8 mouse cellular contexts compared by ENCODE assay signal in genomic region chr10:86339649-86340379, GRCm38 (mm10). TPM values are rescaled to one million over a fixed set of nuclear protein-coding genes. Genes with fewer than 3 reads are reported as not detected.
DNase-seq lines count a peak whose midpoint lies in the region; ATAC-seq and TF ChIP-seq lines count a peak whose summit lies in the region.

No protein-coding gene starts in this region.

- H3K4me3 ChIP-seq in midbrain, embryonic 13.5 days (replicated peaks) = no peak overlapping the region
- H3K4me3 ChIP-seq in midbrain, embryonic 16.5 days (ENCODE audit: low read depth, low read length) = no peak overlapping the region
- H3K4me3 ChIP-seq in cortical plate, adult 2 months (ENCODE audit: insufficient read depth, low read length) = no peak overlapping the region
- H3K4me3 ChIP-seq in heart, embryonic 11.5 days (ENCODE audit: low read depth, low read length) = no peak overlapping the region
- no peak overlapping the region for H3K4me3 ChIP-seq in liver, embryonic 15.5 days (replicated peaks)
- no peak overlapping the region for H3K4me3 ChIP-seq in stomach, embryonic 14.5 days (ENCODE audit: low read depth, low read length)

- DNase-seq in kidney, postnatal 4 days = peak; percentile 73 to 79
- DNase-seq in thymus, postnatal 25 days = no peak

- no peak for ATAC-seq in midbrain, embryonic 13.5 days
- ATAC-seq in midbrain, embryonic 16.5 days = no peak
- no peak for ATAC-seq in heart, embryonic 11.5 days (replicated peaks; ENCODE audit: insufficient number of reproducible peaks, low FRiP score, low TSS enrichment)
- peak; percentile 66 for ATAC-seq in liver, embryonic 15.5 days (ENCODE audit: insufficient read depth)
- ATAC-seq in stomach, embryonic 14.5 days (ENCODE audit: insufficient number of reproducible peaks, insufficient read depth, low FRiP score, low read depth) = 0 out of 2 replicates have a peak, but pooled peaks have one; percentile 33

- H3K4me1 ChIP-seq in midbrain, embryonic 13.5 days (replicated peaks) = peaks cover 10% of the 10 kb centered on the region
- no peaks in the 10 kb centered on the region; the same call in 1 of the 2 replicates for H3K4me1 ChIP-seq in midbrain, embryonic 16.5 days (ENCODE audit: control insufficient read depth, insufficient read depth, low read length)
- H3K4me1 ChIP-seq in cortical plate, adult 2 months (ENCODE audit: control insufficient read depth, insufficient read depth, low read length) = peaks cover 10% of the 10 kb centered on the region; the same call in 1 of the 2 replicates
- H3K4me1 ChIP-seq in heart, embryonic 11.5 days (ENCODE audit: control insufficient read depth, insufficient read depth, low read length) = peaks cover 69% of the 10 kb centered on the region
- peaks cover 69% of the 10 kb centered on the region for H3K4me1 ChIP-seq in liver, embryonic 15.5 days (replicated peaks)
- peaks cover 37% of the 10 kb centered on the region for H3K4me1 ChIP-seq in stomach, embryonic 14.5 days (ENCODE audit: control insufficient read depth, insufficient read depth, low read length)

- no peak overlapping the region for H3K4me2 ChIP-seq in midbrain, embryonic 13.5 days (replicated peaks)
- H3K4me2 ChIP-seq in midbrain, embryonic 16.5 days (ENCODE audit: low read length) = no peak overlapping the region
- no peak overlapping the region for H3K4me2 ChIP-seq in heart, embryonic 11.5 days
- H3K4me2 ChIP-seq in liver, embryonic 15.5 days = no peak overlapping the region; the same call in 1 of the 2 replicates
- H3K4me2 ChIP-seq in stomach, embryonic 14.5 days (replicated peaks; ENCODE audit: low read depth, low read length) = no peak overlapping the region

- no peaks in the 10 kb centered on the region for H3K9me3 ChIP-seq in midbrain, embryonic 13.5 days
- H3K9me3 ChIP-seq in midbrain, embryonic 16.5 days (replicated peaks; ENCODE audit: control insufficient read depth, low read length, poor library complexity, severe bottlenecking) = no peaks in the 10 kb centered on the region
- H3K9me3 ChIP-seq in heart, embryonic 11.5 days (replicated peaks; ENCODE audit: control insufficient read depth, low read length) = no peaks in the 10 kb centered on the region
- H3K9me3 ChIP-seq in liver, embryonic 15.5 days (replicated peaks) = no peaks in the 10 kb centered on the region
- H3K9me3 ChIP-seq in stomach, embryonic 14.5 days (ENCODE audit: control insufficient read depth, low read depth, low read length) = no peaks in the 10 kb centered on the region

- TF ChIP-seq CTCF in cortical plate, adult 2 months (IDR thresholded peaks at IDR 0.05; ENCODE audit: extremely low read depth, insufficient read depth, low read length) = no peak

- WGBS in midbrain, embryonic 13.5 days = 90% methylated on average over 2 of the region's 2 CpGs
- WGBS in midbrain, embryonic 16.5 days = 75% methylated on average over 2 of the region's 2 CpGs
- WGBS in heart, embryonic 11.5 days (ENCODE audit: insufficient replicate concordance) = 46% methylated on average over 2 of the region's 2 CpGs
- WGBS in liver, embryonic 15.5 days (ENCODE audit: insufficient replicate concordance) = 45% methylated on average over 2 of the region's 2 CpGs
- WGBS in stomach, embryonic 14.5 days = 36% methylated on average over 2 of the region's 2 CpGs

- no peaks in the 10 kb centered on the region for H3K27me3 ChIP-seq in midbrain, embryonic 13.5 days
- no peaks in the 10 kb centered on the region for H3K27me3 ChIP-seq in midbrain, embryonic 16.5 days (ENCODE audit: control insufficient read depth, insufficient read depth, low read depth, low read length)
- H3K27me3 ChIP-seq in heart, embryonic 11.5 days (ENCODE audit: control insufficient read depth, insufficient read depth, low read length) = no peaks in the 10 kb centered on the region
- no peaks in the 10 kb centered on the region for H3K27me3 ChIP-seq in liver, embryonic 15.5 days
- no peaks in the 10 kb centered on the region for H3K27me3 ChIP-seq in stomach, embryonic 14.5 days (ENCODE audit: control insufficient read depth, insufficient read depth, low read length)

- TF ChIP-seq POLR2A in cortical plate, adult 2 months (IDR thresholded peaks at IDR 0.05; ENCODE audit: extremely low read depth, insufficient read depth, low read length) = no peak

- no peak overlapping the region for H3K9ac ChIP-seq in midbrain, embryonic 13.5 days (replicated peaks)
- no peak overlapping the region for H3K9ac ChIP-seq in midbrain, embryonic 16.5 days (ENCODE audit: low read depth, low read length)
- no peak overlapping the region; the same call in 1 of the 2 replicates for H3K9ac ChIP-seq in heart, embryonic 11.5 days (ENCODE audit: low read depth, low read length)
- no peak overlapping the region for H3K9ac ChIP-seq in liver, embryonic 15.5 days
- H3K9ac ChIP-seq in stomach, embryonic 14.5 days (replicated peaks; ENCODE audit: low read depth, low read length) = no peak overlapping the region

- H3K36me3 ChIP-seq in midbrain, embryonic 13.5 days = no peaks in the 10 kb centered on the region
- no peaks in the 10 kb centered on the region; the same call in 1 of the 2 replicates for H3K36me3 ChIP-seq in midbrain, embryonic 16.5 days (ENCODE audit: control insufficient read depth, insufficient read depth, low read length)
- peaks cover 5% of the 10 kb centered on the region; the same call in 1 of the 2 replicates for H3K36me3 ChIP-seq in heart, embryonic 11.5 days (ENCODE audit: control insufficient read depth, insufficient read depth, low read length)
- no peaks in the 10 kb centered on the region for H3K36me3 ChIP-seq in liver, embryonic 15.5 days (replicated peaks)
- H3K36me3 ChIP-seq in stomach, embryonic 14.5 days (ENCODE audit: control insufficient read depth, insufficient read depth, low read length) = peaks cover 4% of the 10 kb centered on the region; the same call in 1 of the 2 replicates

- 0 out of 2 replicates have a peak overlapping the region, but pooled peaks have one; percentile 30 for H3K27ac ChIP-seq in midbrain, embryonic 13.5 days
- H3K27ac ChIP-seq in midbrain, embryonic 16.5 days (ENCODE audit: low read length) = no peak overlapping the region
- peak overlapping the region; percentile 97 for H3K27ac ChIP-seq in cortical plate, adult 2 months (ENCODE audit: insufficient read depth, low read length)
- H3K27ac ChIP-seq in heart, embryonic 11.5 days (ENCODE audit: low read depth, low read length) = peak overlapping the region; percentile 74
- H3K27ac ChIP-seq in liver, embryonic 15.5 days (replicated peaks) = peak overlapping the region; percentile 56
- peak overlapping the region; percentile 45; the same call in 1 of the 2 replicates for H3K27ac ChIP-seq in stomach, embryonic 14.5 days (ENCODE audit: low read length)

RNA-seq across cellular contexts. Expression of gene Timp3, which starts 39.6 kb away (rescaled TPM):
- 16.3 and 19.9 TPM in 2 replicates for polyA plus RNA-seq in midbrain, embryonic 13.5 days (2015; fragmentation: Nextera tagmentation; extraction: Ambion mirVana)
- polyA plus RNA-seq in midbrain, embryonic 16.5 days (2015; fragmentation: Nextera tagmentation; extraction: Ambion mirVana) = 30.9 and 37.4 TPM in 2 replicates
- polyA plus RNA-seq in cortical plate, adult 2 months (2012; rRNA removed) = 47.7 and 55.0 TPM in 2 replicates
- 56.6 and 63.9 TPM in 2 replicates for polyA plus RNA-seq in heart, embryonic 11.5 days (2014; fragmentation: Nextera tagmentation; extraction: Ambion mirVana)
- 6.3 and 6.7 TPM in 2 replicates for polyA plus RNA-seq in liver, embryonic 15.5 days (2015; fragmentation: Nextera tagmentation; extraction: Ambion mirVana)
- 88.0 and 88.4 TPM in 2 replicates for polyA plus RNA-seq in stomach, embryonic 14.5 days (2014; fragmentation: Nextera tagmentation; extraction: Ambion mirVana)

Comparison
In these comparisons a context has a peak if more than half of its experiments do, and no peak if none do; other contexts are left out.
1. ATAC-seq: peak in liver, embryonic 15.5 days (single experiment) and stomach, embryonic 14.5 days (single experiment); none in midbrain, embryonic 13.5 days (single experiment), midbrain, embryonic 16.5 days (single experiment) and heart, embryonic 11.5 days (single experiment).